Mouse (Mus musculus) hindbrain, embryonic 16.5 days (tissue): Measurements from ENCODE around the gene Bsg. TPM values are rescaled to one million over a fixed set of nuclear protein-coding genes. Genes with fewer than 3 reads are reported as not detected.

ENCODE experiments used
- ATAC-seq: fragments of 200-750 bp; cut with Nextera tagmentation; 2 replicates; pipeline ENCODE4 v1.8.0; 2017; ENCODE audit warnings: moderate TSS enrichment, moderate library complexity
- H3K27ac ChIP-seq: fragments of 300-500 bp; sonication (generic); 2 replicates; pipeline ENCODE4 v1.5.1; 2014; ENCODE audit warnings: low read depth, mild to moderate bottlenecking, control low read depth, low read length, moderate library complexity
- H3K27me3 ChIP-seq: fragments of 300-500 bp; sonication (generic); replicated peaks from 2 replicates; pipeline ENCODE4 v1.6.1; 2014; ENCODE audit warnings: low read length; ENCODE audit not compliant: control insufficient read depth, insufficient read depth
- H3K36me3 ChIP-seq: fragments of 300-500 bp; sonication (generic); 2 replicates; pipeline ENCODE4 v1.6.1; 2014; ENCODE audit warnings: mild to moderate bottlenecking, low read length, moderate library complexity, mixed read lengths; ENCODE audit not compliant: control insufficient read depth, insufficient read depth
- H3K4me1 ChIP-seq: fragments of 300-500 bp; sonication (generic); 2 replicates; pipeline ENCODE4 v1.6.1; 2014; ENCODE audit warnings: low read depth, low read length; ENCODE audit not compliant: control insufficient read depth, insufficient read depth
- H3K4me2 ChIP-seq: fragments of 300-500 bp; sonication (generic); 2 replicates; pipeline ENCODE4 v1.6.1; 2014; ENCODE audit warnings: mild to moderate bottlenecking, low read length, control low read depth, moderate library complexity
- H3K4me3 ChIP-seq: fragments of 300-500 bp; sonication (generic); 2 replicates; pipeline ENCODE4 v1.5.1; 2014; ENCODE audit warnings: mild to moderate bottlenecking, low read length, control low read depth, moderate library complexity
- H3K9ac ChIP-seq: fragments of 300-500 bp; sonication (generic); 2 replicates; pipeline ENCODE4 v1.6.1; 2014; ENCODE audit warnings: low read depth, mild to moderate bottlenecking, control low read depth, low read length, moderate library complexity
- H3K9me3 ChIP-seq: fragments of 300-500 bp; sonication (generic); 2 replicates; pipeline ENCODE4 v1.6.1; 2014; ENCODE audit warnings: mild to moderate bottlenecking, low read length, moderate library complexity; ENCODE audit not compliant: control insufficient read depth
- WGBS: fragments of 180-500 bp; shearing (Covaris S2); extraction: QIAGEN DNeasy Blood & Tissue Kit; methylation state at CpG from one replicate; pipeline ENCODE4 v1.1.7; 2014; 5-methylcytosine and 5-hydroxymethylcytosine counted together
- polyA plus RNA-seq: library from polyadenylated mRNA; unstranded; fragments of >200 nt; fragmentation: Nextera tagmentation; extraction: Ambion mirVana; gene quantifications from 2 replicates; pipeline ENCODE4 v1.2.1, GENCODE M21; 2015

The Bsg gene
- polyA plus RNA-seq = 1,077 and 1,193 TPM in 2 replicates

- Histone ChIP-seq H3K9me3 (no peaks in the 10 kb centered on the region), H3K4me1 (peaks cover 29% of the 10 kb centered on the region), H3K27ac (peak within 1 kb of the TSS; percentile 91), H3K4me3 (peak within 1 kb of the TSS; percentile 84), H3K27me3 (no peaks in the 10 kb centered on the region), H3K9ac (peak within 1 kb of the TSS; percentile 95), H3K4me2 (peak within 1 kb of the TSS; percentile 94), H3K36me3 (peaks cover 6% of the 10 kb centered on the region)
- peak; percentile 95 for ATAC-seq
- under 1% methylated on average over 52 of the region's 65 CpGs for WGBS
Measured at GRCm38 (mm10) chr10:79704065-79704969, at the start of gene Bsg. TSS of gene Bsg (plus strand) at chr10:79704491.

- WGBS = 7% methylated on average over 1 of the region's 1 CpGs
- H3K36me3 ChIP-seq = no peaks in the 10 kb centered on the region
- no peak overlapping the region for H3K4me3 ChIP-seq
- H3K9me3 ChIP-seq = no peaks in the 10 kb centered on the region
- H3K9ac ChIP-seq = no peak overlapping the region
- H3K27ac ChIP-seq = peak overlapping the region; percentile 76
- ATAC-seq = peak; percentile 92
- H3K27me3 ChIP-seq = no peaks in the 10 kb centered on the region
- peaks cover 10% of the 10 kb centered on the region for H3K4me1 ChIP-seq
- no peak overlapping the region for H3K4me2 ChIP-seq
Measured at GRCm38 (mm10) chr10:79654946-79655395, 49.3 kb upstream of the Bsg start.

DNA sequence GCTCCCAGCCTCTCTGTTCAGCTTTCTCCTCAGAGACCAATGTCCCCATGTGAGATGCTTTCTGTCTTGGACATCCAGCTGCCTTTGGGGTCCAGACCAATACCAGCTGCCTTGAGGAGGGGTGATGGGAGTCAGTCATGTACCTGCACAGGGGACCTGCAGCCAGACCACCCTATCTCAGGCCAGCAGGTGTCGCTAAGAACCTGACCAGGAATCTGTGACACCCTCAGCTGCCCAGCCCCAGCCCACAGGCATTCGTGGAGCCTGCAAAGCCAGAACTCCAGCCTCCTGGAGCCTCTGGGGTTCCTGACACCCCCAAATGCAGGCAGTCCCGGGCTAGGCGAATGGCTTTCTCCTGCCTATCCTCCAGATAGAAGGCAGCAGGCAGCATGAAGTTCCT, 45.5 kb upstream of the Bsg start:
- H3K9me3 ChIP-seq = no peaks in the 10 kb centered on the region
- 22% methylated on average over 4 of the region's 4 CpGs for WGBS
- no peaks in the 10 kb centered on the region for H3K27me3 ChIP-seq
- H3K27ac ChIP-seq = no peak overlapping the region
- no peak for ATAC-seq
- no peaks in the 10 kb centered on the region for H3K36me3 ChIP-seq
- no peak overlapping the region for H3K4me2 ChIP-seq
- peaks cover 10% of the 10 kb centered on the region for H3K4me1 ChIP-seq
- H3K9ac ChIP-seq = no peak overlapping the region
- no peak overlapping the region for H3K4me3 ChIP-seq

GRCm38 (mm10) chr10:79660298-79660697, 44.0 kb upstream of the Bsg start:
- H3K27ac ChIP-seq = no peak overlapping the region
- no peaks in the 10 kb centered on the region for H3K27me3 ChIP-seq
- H3K4me2 ChIP-seq = no peak overlapping the region
- no peaks in the 10 kb centered on the region for H3K36me3 ChIP-seq
- WGBS = 84% methylated on average over 2 of the region's 2 CpGs
- H3K9me3 ChIP-seq = no peaks in the 10 kb centered on the region
- no peak overlapping the region for H3K4me3 ChIP-seq
- peaks cover 3% of the 10 kb centered on the region for H3K4me1 ChIP-seq
- no peak for ATAC-seq
- H3K9ac ChIP-seq = no peak overlapping the region

GRCm38 (mm10) chr10:79661861-79662260, 42.4 kb upstream of the Bsg start:
- Histone ChIP-seq H3K27me3 (no peaks in the 10 kb centered on the region), H3K9ac (no peak overlapping the region; the same call in 1 of the 2 replicates), H3K4me1 (no peaks in the 10 kb centered on the region), H3K4me3 (no peak overlapping the region), H3K36me3 (no peaks in the 10 kb centered on the region), H3K4me2 (no peak overlapping the region), H3K27ac (no peak overlapping the region), H3K9me3 (no peaks in the 10 kb centered on the region)
- WGBS = 53% methylated on average over 3 of the region's 3 CpGs
- ATAC-seq = no peak

- Histone ChIP-seq H3K27ac (no peak within 1 kb of the TSS), H3K9ac (no peak within 1 kb of the TSS), H3K4me3 (no peak within 1 kb of the TSS), H3K4me2 (no peak within 1 kb of the TSS), H3K9me3 (no peaks in the 10 kb centered on the region), H3K36me3 (no peaks in the 10 kb centered on the region), H3K27me3 (no peaks in the 10 kb centered on the region), H3K4me1 (peaks cover 7% of the 10 kb centered on the region)
- WGBS = 9% methylated on average over 12 of the region's 13 CpGs
- ATAC-seq = no peak
Measured at GRCm38 (mm10) chr10:79664131-79664665, 40.1 kb upstream of the Bsg start, which contains the start of gene Madcam1. TSS of gene Madcam1 (plus strand) at chr10:79664559.

DNA sequence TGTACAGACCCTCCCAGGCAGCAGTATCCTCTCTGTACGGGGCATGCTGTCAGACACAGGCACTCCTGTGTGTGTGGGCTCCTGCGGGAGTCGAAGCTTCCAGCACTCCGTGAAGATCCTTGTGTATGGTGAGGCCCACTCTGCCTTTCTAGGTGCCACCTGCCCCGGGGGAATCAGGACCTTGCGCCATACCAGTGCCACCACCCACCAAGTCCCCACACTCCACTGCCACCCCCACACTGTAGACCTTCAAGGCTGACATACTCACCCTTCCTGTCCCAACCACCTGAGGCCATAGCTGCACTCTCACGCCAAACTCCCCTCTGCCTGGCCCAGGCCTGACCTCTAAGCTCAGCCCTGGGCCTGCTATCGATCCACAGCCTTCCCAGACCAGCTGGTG, 39.2 kb upstream of the Bsg start:
- H3K4me3 ChIP-seq = no peak overlapping the region
- WGBS = 82% methylated on average over 8 of the region's 8 CpGs

GRCm38 (mm10) chr10:79666493-79666892, 37.8 kb upstream of the Bsg start:
- no peak for ATAC-seq
- Histone ChIP-seq H3K9ac (no peak overlapping the region), H3K27me3 (no peaks in the 10 kb centered on the region), H3K4me2 (no peak overlapping the region), H3K27ac (no peak overlapping the region), H3K9me3 (no peaks in the 10 kb centered on the region), H3K4me3 (no peak overlapping the region), H3K4me1 (peaks cover 19% of the 10 kb centered on the region), H3K36me3 (no peaks in the 10 kb centered on the region)
- WGBS = 77% methylated on average over 9 of the region's 9 CpGs

More for the DNA sequence above, 39.2 kb upstream of the Bsg start:
- Histone ChIP-seq H3K27ac (no peak overlapping the region), H3K9me3 (no peaks in the 10 kb centered on the region), H3K4me1 (peaks cover 7% of the 10 kb centered on the region), H3K9ac (no peak overlapping the region), H3K4me2 (no peak overlapping the region), H3K27me3 (no peaks in the 10 kb centered on the region), H3K36me3 (no peaks in the 10 kb centered on the region)
- no peak for ATAC-seq

GRCm38 (mm10) chr10:79668076-79668475, 36.2 kb upstream of the Bsg start:
- no peak for ATAC-seq
- 78% methylated on average over 5 of the region's 5 CpGs for WGBS
- H3K9me3 ChIP-seq = no peaks in the 10 kb centered on the region
- peak overlapping the region; percentile 97; the same call in 1 of the 2 replicates for H3K4me3 ChIP-seq
- H3K36me3 ChIP-seq = no peaks in the 10 kb centered on the region
- peak overlapping the region; percentile 99 for H3K27ac ChIP-seq
- peak overlapping the region; percentile 96 for H3K4me2 ChIP-seq
- H3K9ac ChIP-seq = peak overlapping the region; percentile 94
- H3K4me1 ChIP-seq = peaks cover 19% of the 10 kb centered on the region
- H3K27me3 ChIP-seq = no peaks in the 10 kb centered on the region
